Mouse (Mus musculus): ENCODE measurements around the gene Atg7. TPM values are rescaled to one million over a fixed set of nuclear protein-coding genes. Genes with fewer than 3 reads are reported as not detected.
A peak's percentile ranks its signal among the peaks of the same experiment; 100 is the strongest.

Atg7 gene
- polyA plus RNA-seq, 1 experiment from 2014 or later: 21.6 TPM

DNA sequence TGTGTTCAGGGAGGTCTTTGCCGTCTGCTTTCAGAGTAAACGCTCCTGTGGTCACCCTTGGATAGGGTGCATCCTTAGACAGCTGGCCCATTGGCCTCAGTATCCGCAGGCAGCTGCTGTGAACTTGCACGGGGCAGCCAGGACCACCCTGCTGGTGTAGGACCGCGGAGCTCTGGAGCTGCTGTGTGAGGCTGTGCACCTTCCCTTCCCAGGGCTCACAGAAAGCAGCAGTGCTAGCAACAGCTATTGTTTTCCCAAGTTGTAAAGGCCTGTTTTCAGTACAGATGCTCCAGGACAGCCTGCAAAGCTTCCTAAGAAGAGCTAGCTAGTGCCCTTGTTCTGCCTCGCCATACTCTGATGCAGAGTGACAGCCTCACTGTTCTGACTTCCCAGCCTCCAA is 208.8 kb downstream of the Atg7 start:
- 44% methylated on average over 7 of the region's 7 CpGs for WGBS
- Histone ChIP-seq H3K4me2 (no peak overlapping the region), H3K4me3 (ENCODE audit: low read depth, low read length) (no peak overlapping the region), H3K27ac (ENCODE audit: low read depth) (no peak overlapping the region), H3K27me3 (ENCODE audit: insufficient read depth, low read length) (no peaks in the 10 kb centered on the region), H3K36me3 (ENCODE audit: insufficient read depth) (no peaks in the 10 kb centered on the region), H3K4me1 (ENCODE audit: insufficient read depth) (peaks cover 34% of the 10 kb centered on the region), H3K9ac (no peak overlapping the region), H3K9me3 (ENCODE audit: low read depth, low read length) (no peaks in the 10 kb centered on the region)
- no peak for DNase-seq
- TF ChIP-seq CTCF (IDR thresholded peaks at IDR 0.05; ENCODE audit: low read depth): no peak
- ATAC-seq (ENCODE audit: insufficient read depth): no peak

DNA sequence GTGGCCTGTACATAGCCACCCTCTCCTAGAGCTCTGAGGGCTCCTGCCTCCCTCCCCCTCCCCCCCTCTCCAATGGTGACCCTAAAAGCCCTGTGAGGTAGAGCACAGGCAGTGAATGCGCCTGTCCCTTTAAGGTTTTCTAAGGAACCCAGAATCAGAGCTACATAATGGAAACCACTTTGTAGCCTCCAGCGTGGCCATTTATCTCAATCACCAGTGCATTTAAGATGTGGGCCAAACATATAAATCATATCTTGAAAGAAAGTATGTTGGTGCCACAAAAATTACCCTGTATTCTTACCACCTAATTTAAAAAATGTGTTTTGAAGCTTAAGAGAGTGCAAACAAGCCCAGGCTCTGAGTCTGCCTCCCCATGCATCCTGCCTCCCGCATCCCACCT is 209.8 kb downstream of the Atg7 start:
- Histone ChIP-seq H3K36me3 (ENCODE audit: insufficient read depth) (no peaks in the 10 kb centered on the region), H3K4me3 (ENCODE audit: low read depth, low read length) (no peak overlapping the region), H3K27ac (ENCODE audit: low read depth) (no peak overlapping the region), H3K4me2 (no peak overlapping the region), H3K9ac (no peak overlapping the region), H3K4me1 (ENCODE audit: insufficient read depth) (peaks cover 34% of the 10 kb centered on the region), H3K27me3 (ENCODE audit: insufficient read depth, low read length) (no peaks in the 10 kb centered on the region), H3K9me3 (ENCODE audit: low read depth, low read length) (no peaks in the 10 kb centered on the region)
- ATAC-seq (ENCODE audit: insufficient read depth) (no peak), DNase-seq (no peak)
- WGBS: 63% methylated on average over 3 of the region's 3 CpGs
- no peak for TF ChIP-seq CTCF (IDR thresholded peaks at IDR 0.05; ENCODE audit: low read depth)

DNA sequence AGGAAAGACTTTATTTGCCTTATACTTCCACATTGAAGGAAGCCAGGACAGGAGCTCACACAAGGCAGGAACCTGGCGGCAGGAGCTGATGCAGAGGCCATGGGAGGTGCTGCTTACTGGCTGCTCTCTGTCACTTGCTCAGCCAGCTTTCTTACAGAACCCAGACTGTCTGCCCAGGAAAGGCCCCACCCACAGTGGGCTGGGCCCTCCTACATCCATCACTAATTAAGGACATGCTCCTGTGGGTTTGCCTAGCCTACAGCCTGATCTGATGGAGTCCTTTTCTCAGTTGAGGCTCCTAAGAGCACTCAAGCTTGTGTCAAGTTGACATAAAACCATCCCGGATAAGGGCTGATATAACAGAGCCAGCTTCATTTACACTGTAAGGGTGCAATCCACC is 211.5 kb downstream of the Atg7 start:
- 33% methylated on average over 2 of the region's 2 CpGs for WGBS
- TF ChIP-seq CTCF (IDR thresholded peaks at IDR 0.05; ENCODE audit: low read depth): no peak
- 0 out of 2 replicates have a peak overlapping the region, but pooled peaks have one; percentile 43 for H3K27ac ChIP-seq (ENCODE audit: low read depth)

DNA sequence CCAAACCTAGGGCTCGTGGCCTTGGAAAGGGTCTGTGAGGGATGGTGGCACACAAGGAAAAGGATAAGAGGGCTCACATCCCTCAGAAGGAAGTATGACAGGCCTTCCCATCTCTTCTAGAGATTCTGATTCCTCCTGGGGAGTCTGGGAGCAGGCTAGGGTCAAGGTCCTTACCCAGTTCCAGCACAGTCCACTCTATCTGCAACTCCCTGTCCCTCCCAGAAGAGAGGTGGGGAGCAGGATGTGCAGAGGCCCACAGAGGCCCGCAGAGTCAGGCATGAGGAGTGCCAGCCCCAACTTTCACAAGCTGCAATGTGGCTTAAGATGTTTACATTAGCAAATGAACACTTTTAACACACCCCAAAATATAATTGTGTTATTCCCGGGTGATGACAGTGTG is 212.7 kb downstream of the Atg7 start:
- Histone ChIP-seq H3K4me1 (ENCODE audit: insufficient read depth) (peaks cover 23% of the 10 kb centered on the region; the same call in 1 of the 2 replicates), H3K4me3 (ENCODE audit: low read depth, low read length) (no peak overlapping the region)
- 24% methylated on average over 3 of the region's 3 CpGs for WGBS

More for the DNA sequence above, 211.5 kb downstream of the Atg7 start:
- peaks cover 8% of the 10 kb centered on the region for H3K36me3 ChIP-seq (ENCODE audit: insufficient read depth)
- H3K27me3 ChIP-seq (ENCODE audit: insufficient read depth, low read length): no peaks in the 10 kb centered on the region
- H3K9me3 ChIP-seq (ENCODE audit: low read depth, low read length): no peaks in the 10 kb centered on the region
- ATAC-seq (ENCODE audit: insufficient read depth): peak; percentile 23; the same call in 1 of the 2 replicates
- H3K4me1 ChIP-seq (ENCODE audit: insufficient read depth): peaks cover 28% of the 10 kb centered on the region
- no peak overlapping the region for H3K9ac ChIP-seq
- H3K4me2 ChIP-seq: no peak overlapping the region
- no peak overlapping the region for H3K4me3 ChIP-seq (ENCODE audit: low read depth, low read length)
- DNase-seq: no peak

DNA sequence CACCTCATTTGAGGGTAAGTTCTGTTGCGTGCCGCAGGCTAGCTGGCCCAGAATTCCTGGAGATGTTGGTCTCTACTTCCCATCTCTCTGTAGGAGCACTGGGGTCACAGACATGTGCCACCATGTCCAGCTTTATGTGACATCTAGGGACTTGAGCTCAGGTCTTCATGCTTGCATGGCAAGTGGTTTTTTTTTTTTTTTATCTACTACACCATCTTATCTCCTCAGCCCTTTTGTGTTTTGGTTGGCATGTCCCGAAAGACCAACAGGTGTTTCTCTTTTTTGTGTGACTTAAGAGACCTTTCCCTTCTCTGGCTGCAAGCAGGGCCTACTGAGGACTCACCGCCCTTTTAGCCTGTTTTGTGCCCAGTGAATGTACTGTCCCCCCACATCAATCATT is 213.6 kb downstream of the Atg7 start:
- H3K4me3 ChIP-seq (ENCODE audit: low read depth, low read length): no peak overlapping the region
- ATAC-seq (ENCODE audit: insufficient read depth) (no peak), DNase-seq (no peak)
- H3K4me2 ChIP-seq: no peak overlapping the region
- no peak overlapping the region for H3K27ac ChIP-seq (ENCODE audit: low read depth)
- WGBS: 51% methylated on average over 4 of the region's 4 CpGs
- no peak for TF ChIP-seq CTCF (IDR thresholded peaks at IDR 0.05; ENCODE audit: low read depth)
- peaks cover 30% of the 10 kb centered on the region for H3K36me3 ChIP-seq (ENCODE audit: insufficient read depth)
- no peak overlapping the region for H3K9ac ChIP-seq
- H3K27me3 ChIP-seq (ENCODE audit: insufficient read depth, low read length): no peaks in the 10 kb centered on the region
- H3K9me3 ChIP-seq (ENCODE audit: low read depth, low read length): no peaks in the 10 kb centered on the region
- peaks cover 17% of the 10 kb centered on the region; the same call in 1 of the 2 replicates for H3K4me1 ChIP-seq (ENCODE audit: insufficient read depth)

More for the DNA sequence above, 212.7 kb downstream of the Atg7 start:
- H3K4me2 ChIP-seq: no peak overlapping the region
- no peaks in the 10 kb centered on the region for H3K9me3 ChIP-seq (ENCODE audit: low read depth, low read length)
- no peak overlapping the region for H3K27ac ChIP-seq (ENCODE audit: low read depth)
- peaks cover 21% of the 10 kb centered on the region for H3K36me3 ChIP-seq (ENCODE audit: insufficient read depth)
- no peak for TF ChIP-seq CTCF (IDR thresholded peaks at IDR 0.05; ENCODE audit: low read depth)
- H3K27me3 ChIP-seq (ENCODE audit: insufficient read depth, low read length): no peaks in the 10 kb centered on the region
- H3K9ac ChIP-seq: no peak overlapping the region
- ATAC-seq (ENCODE audit: insufficient read depth) (no peak), DNase-seq (no peak)

DNA sequence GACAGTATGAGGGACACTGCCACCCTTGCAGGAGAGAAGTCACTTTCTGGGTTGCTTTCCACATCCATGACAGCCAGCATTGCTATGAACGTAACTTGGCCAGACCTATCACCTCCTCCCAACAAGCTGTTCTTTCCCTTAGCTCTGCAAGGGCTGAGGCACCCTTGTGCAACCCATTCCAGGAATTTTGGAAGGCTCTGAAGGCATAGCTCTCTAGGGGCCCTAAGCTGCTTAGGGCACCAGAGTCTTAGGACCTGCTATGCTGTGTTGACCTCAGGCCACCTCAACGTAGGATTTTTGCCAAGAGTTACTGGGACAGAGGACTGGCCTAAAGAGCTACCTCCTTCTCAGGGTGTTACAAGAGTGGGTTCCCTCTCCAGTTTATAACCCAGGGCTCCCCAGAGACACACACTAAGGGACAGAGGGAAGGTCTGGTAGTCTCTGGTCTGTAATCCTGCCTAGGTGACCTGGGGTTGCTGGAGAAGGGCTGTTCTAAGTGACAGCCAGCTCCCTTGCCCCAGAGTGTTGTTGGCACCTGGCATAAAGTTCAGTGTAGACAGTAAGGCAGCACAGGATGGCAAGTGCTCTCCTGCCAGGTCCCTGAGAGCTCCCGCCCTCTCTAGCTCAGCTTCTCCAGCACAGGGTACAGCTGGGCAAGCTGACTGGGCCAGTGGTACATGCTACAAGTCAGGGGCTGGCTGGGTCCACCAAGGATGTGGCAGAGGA is 215.3 kb downstream of the Atg7 start:
- Histone ChIP-seq H3K36me3 (ENCODE audit: insufficient read depth) (peaks cover 46% of the 10 kb centered on the region), H3K27me3 (ENCODE audit: insufficient read depth, low read length) (no peaks in the 10 kb centered on the region), H3K4me3 (ENCODE audit: low read depth, low read length) (no peak overlapping the region), H3K4me1 (ENCODE audit: insufficient read depth) (0 out of 2 replicates have a peak, but pooled peaks cover 15% of the 10 kb centered on the region), H3K9me3 (ENCODE audit: low read depth, low read length) (no peaks in the 10 kb centered on the region), H3K4me2 (no peak overlapping the region), H3K27ac (ENCODE audit: low read depth) (no peak overlapping the region), H3K9ac (no peak overlapping the region)
- DNase-seq (no peak), ATAC-seq (ENCODE audit: insufficient read depth) (no peak)
- 75% methylated on average over 3 of the region's 3 CpGs for WGBS
- TF ChIP-seq CTCF (IDR thresholded peaks at IDR 0.05; ENCODE audit: low read depth): no peak

DNA sequence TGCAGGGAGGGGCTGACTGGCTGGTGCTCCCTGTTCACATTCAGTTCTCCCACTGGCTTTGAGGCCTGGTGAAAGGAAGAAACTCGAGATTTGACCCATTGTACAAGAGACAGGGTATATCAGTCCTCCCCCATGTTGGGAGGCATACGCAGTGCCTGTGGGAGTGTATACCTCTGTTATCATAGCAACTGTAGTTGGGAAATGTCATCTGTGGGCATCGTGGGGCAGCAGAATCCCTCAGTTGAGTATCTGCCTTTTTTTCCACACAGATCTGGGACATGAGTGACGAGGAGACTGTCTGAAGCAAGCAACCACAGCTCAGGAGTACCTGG is 215.8 kb downstream of the Atg7 start:
- WGBS: 81% methylated on average over 4 of the region's 4 CpGs
- no peak for TF ChIP-seq CTCF (IDR thresholded peaks at IDR 0.05; ENCODE audit: low read depth)
- H3K4me3 ChIP-seq (ENCODE audit: low read depth, low read length): no peak overlapping the region
- no peak overlapping the region for H3K9ac ChIP-seq
- no peaks in the 10 kb centered on the region for H3K27me3 ChIP-seq (ENCODE audit: insufficient read depth, low read length)
- H3K36me3 ChIP-seq (ENCODE audit: insufficient read depth): peaks cover 52% of the 10 kb centered on the region
- ATAC-seq (ENCODE audit: insufficient read depth) (no peak), DNase-seq (no peak)
- H3K4me2 ChIP-seq: no peak overlapping the region
- H3K27ac ChIP-seq (ENCODE audit: low read depth): no peak overlapping the region
- no peaks in the 10 kb centered on the region for H3K9me3 ChIP-seq (ENCODE audit: low read depth, low read length)
- H3K4me1 ChIP-seq (ENCODE audit: insufficient read depth): 0 out of 2 replicates have a peak, but pooled peaks cover 15% of the 10 kb centered on the region
